Mouse (Mus musculus) midbrain, embryonic 10.5 days (tissue): ENCODE measurements around the gene Nrxn3. TPM values are rescaled to one million over a fixed set of nuclear protein-coding genes. Genes with fewer than 3 reads are reported as not detected.

Experiments used
- DNase-seq: peaks from one replicate; pipeline ENCODE4 v3.0.0-alpha.2; 2017; ENCODE audit warnings: low spot score
- H3K27ac ChIP-seq: fragments of 300-500 bp; sonication (generic); replicated peaks from 2 replicates; pipeline ENCODE4 v1.5.1; 2016; ENCODE audit warnings: mild to moderate bottlenecking
- H3K27me3 ChIP-seq: fragments of 300-500 bp; sonication (generic); 2 replicates; pipeline ENCODE4 v1.6.1; 2016; ENCODE audit warnings: low read depth, mild to moderate bottlenecking; ENCODE audit not compliant: poor library complexity, severe bottlenecking
- H3K36me3 ChIP-seq: fragments of 300-500 bp; sonication (generic); 2 replicates; pipeline ENCODE4 v1.6.1; 2016; ENCODE audit warnings: mild to moderate bottlenecking, moderate library complexity
- H3K4me1 ChIP-seq: fragments of 300-500 bp; sonication (generic); 2 replicates; pipeline ENCODE4 v1.6.1; 2016
- H3K4me3 ChIP-seq: fragments of 300-500 bp; sonication (generic); 2 replicates; pipeline ENCODE4 v1.5.1; 2016; ENCODE audit warnings: mild to moderate bottlenecking, moderate library complexity
- H3K9me3 ChIP-seq: fragments of 300-500 bp; sonication (generic); replicated peaks from 2 replicates; pipeline ENCODE4 v1.6.1; 2016; ENCODE audit warnings: mild to moderate bottlenecking
- WGBS: fragments of 180-500 bp; shearing (Covaris S2); methylation state at CpG from one replicate; pipeline ENCODE4 v1.1.7; 2016; 5-methylcytosine and 5-hydroxymethylcytosine counted together
- polyA plus RNA-seq: library from polyadenylated mRNA; unstranded; fragments of >200 nt; fragmentation: Nextera tagmentation; extraction: Ambion mirVana; gene quantifications from 2 replicates; pipeline ENCODE4 v1.2.1, GENCODE M21; 2016

The Nrxn3 gene
- polyA plus RNA-seq, 1 experiment from 2014 or later, result 5.2 TPM

DNA sequence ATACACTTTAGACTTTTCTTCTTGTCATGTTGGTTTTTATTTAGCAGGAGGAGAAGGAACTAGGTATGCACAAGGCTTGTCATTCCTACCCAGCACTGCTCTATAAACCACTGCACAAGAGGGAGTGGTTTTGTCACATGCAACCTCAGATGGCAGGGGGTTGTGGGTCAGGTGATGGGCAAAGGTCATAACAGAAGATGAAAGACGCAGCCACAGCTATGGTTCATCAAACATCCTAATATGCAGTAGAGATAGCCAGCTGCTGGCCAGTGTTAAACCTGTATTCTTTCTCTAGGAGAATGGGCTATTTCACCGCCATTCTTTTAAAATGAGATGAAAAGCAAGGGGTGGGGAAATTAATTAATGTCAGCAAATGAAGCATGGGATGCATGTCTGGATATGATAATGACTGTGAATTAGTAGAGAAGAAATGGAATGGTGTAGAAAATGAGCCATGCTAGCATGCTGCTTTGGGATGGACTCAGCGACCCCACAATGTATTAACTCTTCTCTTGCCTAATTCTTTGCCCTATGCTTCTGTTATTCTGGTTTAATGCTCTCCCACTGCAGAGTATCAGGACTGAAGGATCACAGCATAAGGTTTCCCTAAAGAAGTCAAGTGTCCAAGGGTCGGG lies 313.4 kb downstream of the Nrxn3 start:
- no peak overlapping the region for H3K27ac ChIP-seq
- 69% methylated on average over 4 of the region's 4 CpGs for WGBS
- no peaks in the 10 kb centered on the region for H3K9me3 ChIP-seq
- DNase-seq, result no peak
- H3K4me1 ChIP-seq, result no peaks in the 10 kb centered on the region
- no peaks in the 10 kb centered on the region for H3K36me3 ChIP-seq
- H3K4me3 ChIP-seq, result no peak overlapping the region
- H3K27me3 ChIP-seq, result no peaks in the 10 kb centered on the region

DNA sequence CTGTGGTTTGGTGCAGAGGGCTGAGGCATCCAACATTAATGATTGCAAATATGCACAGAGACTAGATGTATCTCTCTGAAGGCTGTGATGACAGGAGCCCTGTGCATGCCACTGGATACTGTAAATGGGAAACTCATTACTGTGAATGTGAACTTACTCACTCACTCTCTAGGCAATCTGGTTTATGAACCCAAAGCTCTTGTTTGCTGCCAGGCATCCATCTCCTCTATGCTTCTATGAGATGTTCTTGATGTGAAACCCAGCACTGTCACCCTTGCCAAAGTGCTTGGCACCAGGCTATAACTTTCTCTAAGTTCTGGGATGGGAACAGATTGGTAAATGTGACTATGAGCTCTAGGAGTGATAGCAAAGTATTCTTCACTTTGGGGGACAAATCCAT lies 317.5 kb downstream of the Nrxn3 start:
- DNase-seq, result no peak
- Histone ChIP-seq H3K9me3 (no peaks in the 10 kb centered on the region), H3K27me3 (no peaks in the 10 kb centered on the region), H3K36me3 (no peaks in the 10 kb centered on the region), H3K4me1 (peaks cover 7% of the 10 kb centered on the region; the same call in 1 of the 2 replicates), H3K4me3 (no peak overlapping the region), H3K27ac (no peak overlapping the region)

DNA sequence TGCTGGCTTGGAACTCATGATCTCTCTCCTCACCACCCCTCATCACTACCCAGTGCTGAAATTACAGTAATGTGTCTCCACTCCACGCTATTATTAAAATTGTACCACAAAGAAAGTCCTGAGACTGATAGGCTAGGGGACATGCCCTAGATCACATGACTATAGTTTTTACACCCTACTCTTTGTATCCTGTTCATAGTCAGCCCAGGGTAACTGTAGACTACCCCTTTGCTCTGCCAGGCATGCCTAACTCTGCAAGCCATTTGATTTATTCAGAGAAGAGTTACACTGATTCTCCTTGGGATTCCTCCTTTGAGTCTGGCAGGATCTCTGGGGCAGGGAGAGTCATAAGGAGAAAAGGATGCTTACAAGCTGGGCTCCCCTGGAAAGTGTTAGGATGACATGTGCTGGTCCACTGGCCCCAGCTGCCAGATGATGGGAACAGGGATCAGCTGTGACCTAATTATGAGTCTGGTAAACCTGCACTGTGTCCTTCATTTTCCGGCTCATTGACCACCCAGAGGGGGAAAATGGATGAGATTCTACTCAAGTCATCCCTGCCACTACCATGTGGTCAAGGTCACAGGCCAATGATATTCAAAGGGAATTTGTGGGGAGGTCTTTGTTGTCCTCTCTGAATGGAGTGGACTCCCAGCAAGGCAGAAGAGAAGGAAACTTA lies 318.9 kb downstream of the Nrxn3 start:
- Histone ChIP-seq H3K27me3 (no peaks in the 10 kb centered on the region), H3K9me3 (no peaks in the 10 kb centered on the region), H3K27ac (no peak overlapping the region), H3K4me3 (no peak overlapping the region), H3K36me3 (no peaks in the 10 kb centered on the region), H3K4me1 (peaks cover 7% of the 10 kb centered on the region; the same call in 1 of the 2 replicates)
- 71% methylated on average over 2 of the region's 2 CpGs for WGBS
- DNase-seq, result peak; percentile 16

- WGBS, result 65% methylated on average over 3 of the region's 3 CpGs
- Histone ChIP-seq H3K27ac (no peak overlapping the region; the same call in 1 of the 2 replicates), H3K9me3 (no peaks in the 10 kb centered on the region), H3K36me3 (no peaks in the 10 kb centered on the region), H3K4me1 (peaks cover 5% of the 10 kb centered on the region; the same call in 1 of the 2 replicates), H3K27me3 (no peaks in the 10 kb centered on the region), H3K4me3 (no peak overlapping the region)
- DNase-seq, result peak; percentile 14
Measured at GRCm38 (mm10) chr12:89049279-89049678, 326.6 kb downstream of the Nrxn3 start.

DNA sequence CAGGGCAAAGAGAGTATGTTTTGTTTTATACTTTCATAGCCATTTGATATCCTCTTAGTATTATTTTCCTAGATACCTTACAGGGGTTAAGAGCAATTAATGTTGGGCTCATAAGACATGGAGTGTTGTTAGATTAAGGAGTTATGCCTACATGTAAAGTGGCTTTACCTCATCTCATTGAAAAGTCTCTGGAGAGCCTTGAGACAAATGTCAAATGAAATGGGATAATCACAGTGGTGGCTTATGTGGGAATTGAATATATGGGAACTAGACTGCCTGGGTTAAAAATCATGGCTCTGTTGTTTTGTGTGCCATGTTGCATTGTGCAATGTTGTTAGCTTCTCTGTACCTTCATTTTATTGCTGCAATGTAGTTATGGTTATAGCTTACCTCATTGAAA lies 327.0 kb downstream of the Nrxn3 start:
- H3K9me3 ChIP-seq, result no peaks in the 10 kb centered on the region
- H3K27me3 ChIP-seq, result no peaks in the 10 kb centered on the region
- peaks cover 5% of the 10 kb centered on the region; the same call in 1 of the 2 replicates for H3K4me1 ChIP-seq
- no peak overlapping the region for H3K4me3 ChIP-seq
- DNase-seq, result no peak
- H3K36me3 ChIP-seq, result no peaks in the 10 kb centered on the region
- no peak overlapping the region; the same call in 1 of the 2 replicates for H3K27ac ChIP-seq

GRCm38 (mm10) chr12:89072436-89072835 lies 349.8 kb downstream of the Nrxn3 start:
- Histone ChIP-seq H3K4me1 (peaks cover 40% of the 10 kb centered on the region), H3K27me3 (peaks cover 5% of the 10 kb centered on the region; the same call in 1 of the 2 replicates), H3K27ac (no peak overlapping the region), H3K4me3 (no peak overlapping the region), H3K9me3 (no peaks in the 10 kb centered on the region), H3K36me3 (no peaks in the 10 kb centered on the region)
- DNase-seq, result no peak

DNA sequence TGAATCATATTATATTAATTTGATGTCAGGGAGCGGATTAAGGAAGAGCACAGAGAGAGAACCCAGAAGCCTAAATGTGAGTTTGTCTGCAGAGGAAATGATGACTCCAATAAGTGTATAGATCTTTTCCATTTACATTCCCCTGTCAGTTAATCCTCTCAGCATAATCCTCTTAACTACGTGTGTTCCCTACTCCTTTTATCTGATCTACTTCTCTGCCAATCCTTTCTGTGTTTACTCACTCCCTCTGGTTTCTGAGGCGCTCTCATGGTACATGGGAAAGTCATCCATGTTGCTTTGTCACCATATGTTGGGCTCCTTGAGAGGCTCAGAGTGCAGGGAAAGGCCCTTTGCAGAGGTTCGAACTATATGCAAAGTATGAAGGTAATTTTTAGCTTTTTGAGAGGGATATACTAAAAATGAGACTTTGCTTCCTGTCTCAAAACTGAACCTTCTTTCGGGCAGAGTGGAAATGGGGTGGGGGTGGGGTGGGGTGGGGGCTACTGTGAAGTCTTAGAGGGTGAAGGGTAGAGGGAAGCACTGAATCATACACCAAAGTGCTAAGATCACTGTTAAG lies 350.6 kb downstream of the Nrxn3 start:
- H3K4me3 ChIP-seq, result no peak overlapping the region
- no peaks in the 10 kb centered on the region for H3K36me3 ChIP-seq
- no peaks in the 10 kb centered on the region for H3K9me3 ChIP-seq
- H3K4me1 ChIP-seq, result peaks cover 40% of the 10 kb centered on the region
- H3K27ac ChIP-seq, result peak overlapping the region; percentile 50
- no peak for DNase-seq
- WGBS, result 48% methylated on average over 5 of the region's 5 CpGs
- H3K27me3 ChIP-seq, result peaks cover 10% of the 10 kb centered on the region; the same call in 1 of the 2 replicates

DNA sequence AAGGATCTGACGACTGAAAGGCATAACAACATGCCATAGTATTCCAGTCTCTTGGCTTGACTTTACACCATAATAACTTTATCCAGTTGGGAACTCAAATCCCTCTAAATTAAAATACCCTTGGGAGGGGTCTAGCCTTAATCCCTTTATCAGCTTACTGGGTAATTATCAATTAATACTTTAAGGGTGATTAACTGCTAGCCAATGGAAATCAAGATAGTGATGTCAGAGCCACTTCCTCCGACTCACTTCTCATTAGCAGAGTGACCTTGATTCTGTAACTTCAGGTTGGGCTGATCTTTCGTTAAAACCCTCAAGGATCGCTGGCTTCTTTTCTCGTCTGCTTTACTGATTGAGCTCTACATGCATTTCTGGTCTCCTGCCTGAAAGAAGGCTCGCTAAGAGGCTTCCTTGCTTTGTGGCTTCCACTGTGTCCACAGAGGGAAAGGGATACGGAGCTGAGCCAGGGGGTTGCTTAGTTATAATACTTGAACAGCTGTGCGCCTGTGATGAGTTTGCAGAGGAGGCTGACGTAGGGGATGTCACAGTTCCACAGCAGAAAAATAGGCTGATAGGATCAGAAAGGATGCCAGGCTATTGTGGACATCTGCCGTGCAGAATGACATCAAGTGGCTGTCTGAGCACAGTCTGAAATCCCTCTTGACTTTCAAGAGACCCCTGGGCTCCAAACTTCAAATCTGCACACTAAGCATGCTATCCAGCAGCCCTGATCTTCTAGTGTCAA lies 352.0 kb downstream of the Nrxn3 start:
- Histone ChIP-seq H3K9me3 (no peaks in the 10 kb centered on the region), H3K4me3 (peak overlapping the region; percentile 31; the same call in 1 of the 2 replicates), H3K27ac (peak overlapping the region; percentile 13; the same call in 1 of the 2 replicates), H3K27me3 (peaks cover 10% of the 10 kb centered on the region; the same call in 1 of the 2 replicates), H3K36me3 (no peaks in the 10 kb centered on the region), H3K4me1 (peaks cover 40% of the 10 kb centered on the region)
- WGBS, result 22% methylated on average over 10 of the region's 10 CpGs
- peak; percentile 50 for DNase-seq

DNA sequence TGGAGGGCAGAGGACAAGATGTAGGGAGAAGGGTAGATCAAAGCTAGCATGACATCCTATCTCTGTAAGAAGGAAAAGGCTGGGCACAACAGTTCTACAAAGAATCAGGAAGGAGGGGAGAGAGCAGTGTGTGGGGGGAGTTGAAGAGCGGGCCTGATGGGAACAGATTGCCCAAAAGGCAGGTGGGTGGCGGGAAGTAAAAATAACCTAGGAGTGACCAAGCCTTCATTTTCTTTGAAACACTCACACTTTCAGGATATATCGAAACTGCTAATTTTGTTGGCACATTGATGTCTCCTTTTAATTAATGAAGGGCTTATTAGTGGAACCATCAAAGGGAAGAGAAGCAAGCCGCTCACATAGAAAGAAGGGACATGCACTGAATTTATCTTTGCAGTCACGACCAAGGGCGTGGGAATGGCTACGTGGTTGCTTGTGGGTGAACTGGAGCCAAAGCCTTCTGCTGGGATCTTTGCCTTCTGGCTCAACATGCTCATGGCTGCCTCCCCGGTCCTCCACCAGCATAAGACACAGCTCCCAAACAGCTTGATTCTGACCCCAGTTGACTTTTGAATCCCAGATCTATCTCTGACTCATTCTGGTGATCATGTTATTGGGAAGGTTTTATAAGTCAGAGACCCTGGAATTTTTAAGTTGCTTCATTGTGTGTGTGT lies 371.3 kb downstream of the Nrxn3 start:
- no peak for DNase-seq
- no peaks in the 10 kb centered on the region for H3K9me3 ChIP-seq
- 92% methylated on average over 8 of the region's 8 CpGs for WGBS

GRCm38 (mm10) chr12:89097561-89097960 lies 374.9 kb downstream of the Nrxn3 start:
- H3K27me3 ChIP-seq, result no peaks in the 10 kb centered on the region
- H3K27ac ChIP-seq, result no peak overlapping the region
- no peaks in the 10 kb centered on the region for H3K9me3 ChIP-seq
- H3K4me3 ChIP-seq, result no peak overlapping the region
- DNase-seq, result no peak
- no peaks in the 10 kb centered on the region for H3K36me3 ChIP-seq
- H3K4me1 ChIP-seq, result no peaks in the 10 kb centered on the region
- 90% methylated on average over 2 of the region's 2 CpGs for WGBS

More for the DNA sequence above, 371.3 kb downstream of the Nrxn3 start:
- Histone ChIP-seq H3K4me3 (no peak overlapping the region), H3K4me1 (no peaks in the 10 kb centered on the region), H3K27me3 (no peaks in the 10 kb centered on the region), H3K27ac (no peak overlapping the region), H3K36me3 (no peaks in the 10 kb centered on the region)

DNA sequence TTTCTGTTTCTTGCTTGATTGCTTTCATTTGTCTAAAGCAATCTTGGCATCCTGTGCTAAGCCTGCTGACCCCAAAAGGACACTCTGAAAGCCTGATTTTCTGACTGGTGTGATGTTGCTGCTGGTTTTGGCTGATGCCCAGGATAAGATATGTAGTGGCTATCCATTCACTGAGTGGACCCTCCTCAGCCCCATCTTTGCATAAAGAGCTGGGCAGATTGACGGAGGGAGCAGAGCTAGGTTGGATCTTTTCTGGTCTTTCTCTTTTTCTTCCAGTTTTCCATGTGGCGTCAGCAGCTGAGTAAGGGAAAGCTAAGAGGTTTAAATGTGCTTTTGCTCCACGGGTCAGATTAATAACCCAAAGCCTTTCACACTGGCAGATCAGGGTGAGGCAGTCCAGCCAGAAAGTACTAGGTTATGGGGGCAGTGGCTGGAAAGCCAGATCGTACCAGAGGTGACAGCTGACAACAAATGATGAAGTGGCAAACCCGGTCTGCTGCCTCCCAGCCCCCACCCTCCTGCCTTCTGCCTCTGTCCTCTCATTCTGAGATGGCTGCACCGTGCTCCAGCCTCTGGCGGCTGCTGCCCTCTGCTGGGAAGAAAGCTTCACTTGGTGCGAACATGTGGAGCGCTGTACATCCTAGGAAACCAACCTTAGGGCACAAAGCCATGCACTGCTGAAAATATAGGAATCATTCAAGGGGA lies 383.5 kb downstream of the Nrxn3 start:
- peak overlapping the region; percentile 35 for H3K4me3 ChIP-seq
- WGBS, result 18% methylated on average over 9 of the region's 9 CpGs
- H3K4me1 ChIP-seq, result peaks cover 11% of the 10 kb centered on the region
- H3K9me3 ChIP-seq, result no peaks in the 10 kb centered on the region
- no peaks in the 10 kb centered on the region for H3K36me3 ChIP-seq
- peak; percentile 77 for DNase-seq
- H3K27ac ChIP-seq, result peak overlapping the region; percentile 69; the same call in 1 of the 2 replicates
- H3K27me3 ChIP-seq, result no peaks in the 10 kb centered on the region
